Mouse (Mus musculus): ENCODE measurements at regions not wholly inside any gene's neighbourhood (a gene's known extent, or its start where the extent isn't known, plus 50 kb on each side); places are given as distances from the start of the nearest gene placed in this dataset.

GRCm38 (mm10) chr14:105576266-105576665 lies 317.9 kb downstream of the Ndfip2 start:
- Histone ChIP-seq H3K36me3 (no peaks in the 10 kb centered on the region), H3K4me1 (replicated peaks) (peaks cover 11% of the 10 kb centered on the region), H3K9me3 (no peaks in the 10 kb centered on the region), H3K27ac (no peak overlapping the region), H3K4me2 (no peak overlapping the region), H3K9ac (no peak overlapping the region), H3K27me3 (no peaks in the 10 kb centered on the region), H3K4me3 (no peak overlapping the region)
- WGBS: 67% methylated on average over 4 of the region's 4 CpGs
- no peak for ATAC-seq (ENCODE audit: low FRiP score)

- H3K27ac ChIP-seq: peak overlapping the region; percentile 10; the same call in 1 of the 2 replicates
- peak overlapping the region; percentile 11; the same call in 1 of the 2 replicates for H3K4me2 ChIP-seq
- peak; percentile 82 for ATAC-seq (ENCODE audit: low FRiP score)
- no peaks in the 10 kb centered on the region for H3K9me3 ChIP-seq
- no peaks in the 10 kb centered on the region for H3K36me3 ChIP-seq
- no peak overlapping the region for H3K9ac ChIP-seq
- peaks cover 11% of the 10 kb centered on the region for H3K4me1 ChIP-seq (replicated peaks)
- no peaks in the 10 kb centered on the region for H3K27me3 ChIP-seq
- H3K4me3 ChIP-seq: no peak overlapping the region
- 56% methylated on average over 18 of the region's 18 CpGs for WGBS
Observed at GRCm38 (mm10) chr14:105572036-105572891, 313.9 kb downstream of the Ndfip2 start.

GRCm38 (mm10) chr14:105570156-105570555 lies 311.8 kb downstream of the Ndfip2 start:
- 74% methylated on average over 6 of the region's 6 CpGs for WGBS
- Histone ChIP-seq H3K9ac (no peak overlapping the region), H3K4me2 (no peak overlapping the region), H3K9me3 (no peaks in the 10 kb centered on the region), H3K27ac (no peak overlapping the region), H3K4me3 (no peak overlapping the region), H3K36me3 (no peaks in the 10 kb centered on the region), H3K4me1 (replicated peaks) (peaks cover 11% of the 10 kb centered on the region), H3K27me3 (no peaks in the 10 kb centered on the region)
- no peak for ATAC-seq (ENCODE audit: low FRiP score)

- H3K36me3 ChIP-seq: no peaks in the 10 kb centered on the region
- no peak overlapping the region for H3K27ac ChIP-seq
- ATAC-seq (ENCODE audit: low FRiP score): no peak
- no peak overlapping the region for H3K4me2 ChIP-seq
- no peak overlapping the region for H3K9ac ChIP-seq
- H3K4me3 ChIP-seq: no peak overlapping the region
- no peaks in the 10 kb centered on the region for H3K27me3 ChIP-seq
- H3K4me1 ChIP-seq (replicated peaks): no peaks in the 10 kb centered on the region
- H3K9me3 ChIP-seq: no peaks in the 10 kb centered on the region
- WGBS: 90% methylated on average over 16 of the region's 16 CpGs
Observed at GRCm38 (mm10) chr14:105565827-105566226, 307.5 kb downstream of the Ndfip2 start.

GRCm38 (mm10) chr14:105562843-105563242 lies 304.5 kb downstream of the Ndfip2 start:
- Histone ChIP-seq H3K9ac (no peak overlapping the region), H3K4me1 (replicated peaks) (no peaks in the 10 kb centered on the region), H3K27ac (no peak overlapping the region), H3K27me3 (no peaks in the 10 kb centered on the region), H3K4me2 (no peak overlapping the region), H3K4me3 (no peak overlapping the region), H3K9me3 (no peaks in the 10 kb centered on the region), H3K36me3 (no peaks in the 10 kb centered on the region)
- 95% methylated on average over 2 of the region's 2 CpGs for WGBS
- no peak for ATAC-seq (ENCODE audit: low FRiP score)

- no peak for ATAC-seq (ENCODE audit: low FRiP score)
- H3K9ac ChIP-seq: no peak overlapping the region
- H3K36me3 ChIP-seq: no peaks in the 10 kb centered on the region
- no peaks in the 10 kb centered on the region for H3K4me1 ChIP-seq (replicated peaks)
- no peaks in the 10 kb centered on the region for H3K27me3 ChIP-seq
- no peaks in the 10 kb centered on the region for H3K9me3 ChIP-seq
- H3K4me3 ChIP-seq: no peak overlapping the region
- H3K27ac ChIP-seq: no peak overlapping the region
- H3K4me2 ChIP-seq: no peak overlapping the region
- WGBS: 73% methylated on average over 3 of the region's 3 CpGs
Observed at GRCm38 (mm10) chr14:105556813-105557212, 298.4 kb downstream of the Ndfip2 start.

GRCm38 (mm10) chr14:105544066-105544465 lies 285.7 kb downstream of the Ndfip2 start:
- no peaks in the 10 kb centered on the region for H3K9me3 ChIP-seq
- H3K4me3 ChIP-seq: no peak overlapping the region
- no peaks in the 10 kb centered on the region for H3K27me3 ChIP-seq
- H3K4me1 ChIP-seq (replicated peaks): peaks cover 16% of the 10 kb centered on the region
- H3K27ac ChIP-seq: no peak overlapping the region
- no peak overlapping the region for H3K4me2 ChIP-seq
- H3K9ac ChIP-seq: no peak overlapping the region
- WGBS: 87% methylated on average over 3 of the region's 3 CpGs
- no peak for ATAC-seq (ENCODE audit: low FRiP score)
- H3K36me3 ChIP-seq: no peaks in the 10 kb centered on the region

GRCm38 (mm10) chr14:105542486-105543145 lies 284.2 kb downstream of the Ndfip2 start:
- Histone ChIP-seq H3K27ac (peak overlapping the region; percentile 61), H3K4me1 (replicated peaks) (peaks cover 16% of the 10 kb centered on the region), H3K4me2 (peak overlapping the region; percentile 55), H3K9ac (peak overlapping the region; percentile 49), H3K27me3 (no peaks in the 10 kb centered on the region), H3K4me3 (peak overlapping the region; percentile 29), H3K36me3 (no peaks in the 10 kb centered on the region), H3K9me3 (no peaks in the 10 kb centered on the region)
- peak; percentile 84 for ATAC-seq (ENCODE audit: low FRiP score)
- WGBS: 2% methylated on average over 15 of the region's 15 CpGs

- Histone ChIP-seq H3K9me3 (no peaks in the 10 kb centered on the region), H3K9ac (no peak overlapping the region), H3K36me3 (no peaks in the 10 kb centered on the region), H3K4me2 (peak overlapping the region; percentile 55), H3K4me3 (no peak overlapping the region), H3K27ac (peak overlapping the region; percentile 61), H3K27me3 (no peaks in the 10 kb centered on the region), H3K4me1 (replicated peaks) (peaks cover 16% of the 10 kb centered on the region)
- 0 out of 2 replicates have a peak, but pooled peaks have one; percentile 21 for ATAC-seq (ENCODE audit: low FRiP score)
- WGBS: 45% methylated on average over 8 of the region's 8 CpGs
Observed at GRCm38 (mm10) chr14:105542090-105542485, 283.7 kb downstream of the Ndfip2 start.

GRCm38 (mm10) chr14:105532168-105532745 lies 273.9 kb downstream of the Ndfip2 start:
- no peaks in the 10 kb centered on the region for H3K4me1 ChIP-seq (replicated peaks)
- 80% methylated on average over 10 of the region's 10 CpGs for WGBS

GRCm38 (mm10) chr14:105528107-105528506 lies 269.7 kb downstream of the Ndfip2 start:
- no peaks in the 10 kb centered on the region for H3K27me3 ChIP-seq
- ATAC-seq (ENCODE audit: low FRiP score): no peak

More at GRCm38 (mm10) chr14:105532168-105532745, 273.9 kb downstream of the Ndfip2 start:
- no peak for ATAC-seq (ENCODE audit: low FRiP score)
- Histone ChIP-seq H3K4me2 (no peak overlapping the region), H3K9me3 (no peaks in the 10 kb centered on the region), H3K9ac (no peak overlapping the region), H3K4me3 (no peak overlapping the region), H3K27ac (no peak overlapping the region), H3K27me3 (no peaks in the 10 kb centered on the region), H3K36me3 (no peaks in the 10 kb centered on the region)

GRCm38 (mm10) chr14:105523849-105524248 lies 265.5 kb downstream of the Ndfip2 start:
- H3K9me3 ChIP-seq: no peaks in the 10 kb centered on the region
- whole genome bisulfite sequencing: 91% methylated on average over 4 of the region's 4 CpGs
- no peak overlapping the region for H3K4me3 ChIP-seq
- H3K36me3 ChIP-seq: no peaks in the 10 kb centered on the region
- no peaks in the 10 kb centered on the region for H3K4me1 ChIP-seq (replicated peaks)
- ATAC-seq (ENCODE audit: low FRiP score): no peak
- H3K27me3 ChIP-seq: no peaks in the 10 kb centered on the region
- no peak overlapping the region for H3K4me2 ChIP-seq
- no peak overlapping the region for H3K9ac ChIP-seq
- no peak overlapping the region for H3K27ac ChIP-seq

More at GRCm38 (mm10) chr14:105528107-105528506, 269.7 kb downstream of the Ndfip2 start:
- H3K4me3 ChIP-seq: no peak overlapping the region
- no peak overlapping the region for H3K9ac ChIP-seq
- 86% methylated on average over 6 of the region's 6 CpGs for WGBS
- no peak overlapping the region for H3K27ac ChIP-seq
- no peaks in the 10 kb centered on the region for H3K4me1 ChIP-seq (replicated peaks)
- H3K9me3 ChIP-seq: no peaks in the 10 kb centered on the region
- H3K4me2 ChIP-seq: no peak overlapping the region
- H3K36me3 ChIP-seq: no peaks in the 10 kb centered on the region
